Mouse (Mus musculus) T-cell, adult 2 months (primary cell): ENCODE data around the gene Mpc1.
A peak's percentile ranks its signal among the peaks of the same experiment; 100 is the strongest.
"Not testable (repeated sequence)": the region's sequence is repeated elsewhere in the genome, so short reads cannot be mapped to it uniquely, and the experiment has no call there.

Source experiments
- DNase-seq: peaks from one replicate; pipeline ENCODE4 v3.0.0; 2022; ENCODE audit warnings: low spot score

Gene Mpc1

DNA sequence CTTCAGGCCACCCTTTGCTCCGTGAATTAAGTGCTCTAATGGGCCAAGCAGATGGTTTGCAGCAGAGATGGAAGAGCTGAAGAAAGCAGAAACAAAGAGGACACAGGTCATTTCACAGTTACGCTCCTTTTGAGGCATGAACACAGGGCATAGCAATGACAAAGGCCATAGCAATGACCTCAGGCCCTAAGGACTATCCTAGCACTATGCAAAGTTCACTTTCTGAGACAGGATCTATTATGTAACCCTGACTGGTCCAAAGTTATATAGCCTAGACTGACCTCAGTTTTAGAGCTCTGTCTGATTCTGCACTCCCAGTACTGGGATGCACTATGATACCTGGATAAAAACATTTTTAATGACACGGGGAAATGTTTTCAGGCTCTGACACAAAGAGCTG lies 4.3 kb upstream of the Mpc1 start:
- no peak for DNase-seq

DNA sequence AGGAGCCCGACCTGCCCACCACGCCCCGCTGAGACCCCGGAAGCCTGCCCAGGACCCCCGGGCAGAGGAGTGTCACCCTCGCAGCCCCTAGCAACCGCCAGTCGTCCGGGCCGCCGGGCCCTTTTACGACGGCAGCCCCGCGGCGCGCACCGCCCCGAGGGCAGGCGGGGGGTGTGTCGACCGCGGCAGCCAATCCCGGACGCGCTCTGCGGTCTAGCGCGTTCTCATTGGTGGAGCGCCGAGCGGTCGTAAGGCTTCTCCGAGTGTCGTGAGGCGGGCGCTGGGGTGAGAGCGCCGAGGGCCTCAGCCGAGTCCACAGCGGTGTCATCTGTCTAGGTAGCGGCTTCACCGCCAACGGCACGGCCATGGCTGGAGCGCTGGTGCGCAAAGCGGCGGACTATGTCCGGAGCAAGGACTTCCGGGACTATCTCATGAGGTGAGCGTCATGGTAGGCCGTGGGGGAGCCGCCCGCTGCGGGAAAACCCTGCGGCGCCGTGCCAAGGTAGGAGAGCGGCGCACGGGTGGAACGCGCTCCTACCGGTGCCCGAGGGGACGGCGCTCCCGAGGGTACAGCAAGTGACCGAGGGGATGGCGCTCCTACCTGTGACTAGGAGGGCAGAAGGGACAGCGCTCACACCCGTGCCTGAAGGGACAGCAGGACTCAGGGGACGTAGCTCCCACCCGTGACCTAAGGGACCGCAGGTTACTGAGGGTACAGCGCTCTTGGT lies 986 bp downstream of the Mpc1 start:
- peak; percentile 96 for DNase-seq

DNA sequence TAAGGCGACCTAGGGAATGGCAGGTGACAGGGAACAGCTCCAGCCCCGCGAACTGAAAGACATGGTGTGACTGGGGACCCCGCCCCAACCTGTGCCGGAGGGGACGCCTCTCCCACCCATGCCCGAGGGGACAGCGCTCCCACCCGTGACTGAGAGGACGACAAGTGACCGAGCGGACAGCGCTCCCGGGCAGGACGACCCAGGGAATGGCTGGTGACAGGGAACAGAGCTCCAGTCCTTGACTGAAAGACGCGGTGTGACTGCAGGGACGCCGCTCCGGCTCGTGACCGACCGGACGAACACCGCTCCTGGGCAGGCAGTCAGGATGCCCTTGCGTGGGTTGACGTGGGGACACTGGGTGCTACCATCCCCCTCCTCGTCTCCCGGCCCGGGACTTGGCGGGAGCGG lies 1.6 kb downstream of the Mpc1 start:
- DNase-seq: no peak

DNA sequence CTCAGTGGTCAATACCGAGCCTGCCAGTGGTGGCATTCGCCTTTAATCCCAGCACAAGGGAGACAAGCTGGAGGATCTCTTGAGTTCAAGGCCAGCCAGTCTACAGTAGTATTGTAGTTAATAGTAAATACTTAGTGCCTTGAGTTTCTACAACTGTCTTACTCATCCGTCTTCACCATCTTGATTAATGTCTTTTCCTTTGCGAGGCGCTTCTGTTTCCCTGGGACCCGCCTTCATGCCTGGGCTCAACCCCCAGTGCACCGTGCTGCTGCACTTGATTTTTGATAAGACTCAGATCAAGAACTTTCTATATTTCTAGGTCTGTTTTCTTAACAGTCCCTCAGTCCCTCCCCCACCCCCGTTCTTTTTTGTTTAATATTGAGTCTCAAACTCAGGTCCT lies 2.4 kb downstream of the Mpc1 start:
- DNase-seq: no peak

DNA sequence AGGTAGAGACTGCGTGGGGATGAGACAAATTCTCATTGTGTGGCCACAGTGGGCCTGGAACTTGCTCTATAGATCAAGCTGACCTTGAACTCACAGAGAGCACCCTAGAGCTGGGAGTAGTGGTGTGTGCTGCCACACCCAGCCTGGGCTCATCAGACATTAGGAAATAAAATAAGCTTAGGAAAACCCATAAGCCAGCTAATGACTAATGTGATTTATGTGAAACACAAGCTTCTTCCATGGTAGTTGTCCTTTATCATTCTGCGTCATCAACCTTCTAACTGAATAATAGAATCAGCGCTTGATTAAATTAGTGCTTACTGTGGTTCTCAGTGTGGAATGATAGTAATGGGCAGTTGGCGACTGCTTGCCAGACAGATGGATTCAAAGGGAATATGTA lies 4.3 kb downstream of the Mpc1 start:
- DNase-seq: no peak

DNA sequence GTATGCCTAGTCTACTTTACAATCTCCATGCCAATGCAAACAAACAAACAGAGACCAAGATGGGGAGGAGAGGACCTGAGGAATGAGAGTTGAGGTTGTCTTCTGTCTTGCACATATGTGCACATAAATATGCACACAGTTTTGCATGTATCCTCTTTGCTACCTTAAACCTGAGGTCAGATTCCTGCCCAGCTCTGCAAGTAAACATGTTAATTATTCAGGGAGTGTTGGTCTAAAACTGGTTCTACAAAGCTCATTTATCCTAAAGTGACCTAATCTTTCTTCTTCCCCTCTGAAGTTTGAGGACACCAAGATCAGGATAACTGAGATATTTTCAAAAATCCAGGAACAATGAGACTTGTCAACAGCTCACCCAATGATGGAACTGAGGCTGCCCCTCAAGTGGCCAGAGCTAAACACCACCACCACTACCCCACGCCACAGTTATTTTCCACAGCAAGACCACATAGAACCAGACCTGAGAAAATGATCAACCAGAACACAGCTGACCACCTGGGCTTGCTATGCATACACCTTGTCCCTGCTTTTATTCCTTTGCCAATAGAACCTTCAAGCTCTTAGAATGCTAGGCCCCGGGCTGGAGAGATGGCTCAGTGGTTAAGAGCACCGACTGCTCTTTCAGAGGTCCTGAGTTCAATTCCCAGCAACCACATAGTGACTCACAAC lies 7.4 kb downstream of the Mpc1 start:
- no peak for DNase-seq

DNA sequence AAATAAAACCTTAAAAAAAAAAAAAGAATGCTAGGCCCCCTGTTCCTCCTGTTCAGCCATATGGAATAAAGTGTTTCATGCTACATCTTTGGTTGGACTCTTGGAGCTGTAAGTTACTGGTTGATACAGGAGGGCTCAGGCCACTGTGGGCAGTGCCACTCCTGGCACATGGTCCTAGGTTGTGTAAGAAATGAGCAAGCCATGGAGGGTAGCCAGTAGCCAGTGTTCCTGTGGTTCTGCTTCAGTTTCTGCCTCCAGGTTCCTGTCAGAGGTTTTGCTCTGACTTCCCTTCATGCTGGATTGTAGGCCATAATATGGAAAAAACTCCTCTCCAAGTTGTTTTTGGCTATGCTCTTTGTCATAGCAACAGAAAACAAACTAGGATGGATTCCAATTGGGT lies 8.0 kb downstream of the Mpc1 start:
- no peak for DNase-seq

DNA sequence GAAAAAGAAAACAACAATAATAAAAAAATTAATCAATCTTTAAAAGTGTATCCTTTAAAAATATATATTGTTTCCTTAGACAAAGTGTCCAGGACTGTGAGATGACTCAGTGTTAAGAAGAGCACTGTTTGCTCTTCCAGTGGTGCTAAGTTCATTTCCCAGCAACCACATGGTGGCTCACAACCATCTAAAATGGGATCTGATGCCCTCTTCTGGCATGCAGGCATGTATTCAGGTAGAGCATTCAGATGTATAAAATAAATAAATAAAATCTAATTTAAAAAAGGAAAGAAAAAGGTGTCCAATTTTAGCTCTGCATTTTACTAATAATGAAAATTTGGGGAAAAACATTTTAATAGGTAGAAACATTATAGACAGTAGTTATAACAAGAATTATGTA lies 13.1 kb downstream of the Mpc1 start:
- no peak for DNase-seq

DNA sequence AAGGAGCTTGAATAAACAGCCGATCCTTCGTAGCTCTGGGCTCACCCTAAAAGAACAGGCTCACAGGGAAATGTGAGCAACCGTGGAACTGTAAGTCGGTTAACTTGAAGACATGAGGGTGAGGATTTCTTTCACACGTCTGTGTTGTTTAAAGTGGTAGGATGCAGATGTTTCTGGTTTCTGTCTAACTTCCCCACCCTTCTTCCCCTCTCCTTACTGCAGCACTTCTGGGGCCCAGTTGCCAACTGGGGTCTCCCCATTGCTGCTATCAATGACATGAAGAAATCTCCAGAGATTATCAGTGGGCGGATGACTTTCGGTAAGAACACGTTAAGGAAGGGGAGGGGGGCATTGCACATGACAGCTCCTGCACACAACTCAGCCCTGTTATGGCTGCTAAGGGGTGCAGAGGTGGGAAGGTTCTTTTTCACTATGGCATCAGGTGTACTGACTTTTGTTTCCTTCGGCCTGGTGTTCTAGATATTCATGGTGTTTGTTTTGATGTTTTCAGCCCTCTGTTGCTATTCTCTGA lies 13.7 kb downstream of the Mpc1 start:
- DNase-seq: no peak

DNA sequence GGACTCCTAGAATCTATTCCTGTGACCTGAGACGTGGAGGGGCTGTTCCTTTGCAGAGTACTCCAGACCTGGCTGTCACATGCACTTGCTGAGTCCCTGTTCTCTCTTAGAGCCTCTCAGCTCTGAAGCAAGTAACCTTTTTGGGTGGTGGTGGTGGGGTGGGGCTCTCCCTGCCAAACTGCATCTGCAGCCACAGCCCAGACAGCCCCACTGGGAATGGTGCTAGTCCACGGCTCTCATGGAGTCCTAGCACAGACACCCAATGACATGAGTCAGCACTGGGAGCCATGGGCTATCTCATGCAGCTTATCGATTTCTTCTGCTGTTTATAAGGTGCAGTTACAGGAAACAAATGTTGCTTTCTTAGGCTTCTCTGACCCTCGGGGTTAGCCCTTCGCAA lies 15.0 kb downstream of the Mpc1 start:
- DNase-seq: no peak

DNA sequence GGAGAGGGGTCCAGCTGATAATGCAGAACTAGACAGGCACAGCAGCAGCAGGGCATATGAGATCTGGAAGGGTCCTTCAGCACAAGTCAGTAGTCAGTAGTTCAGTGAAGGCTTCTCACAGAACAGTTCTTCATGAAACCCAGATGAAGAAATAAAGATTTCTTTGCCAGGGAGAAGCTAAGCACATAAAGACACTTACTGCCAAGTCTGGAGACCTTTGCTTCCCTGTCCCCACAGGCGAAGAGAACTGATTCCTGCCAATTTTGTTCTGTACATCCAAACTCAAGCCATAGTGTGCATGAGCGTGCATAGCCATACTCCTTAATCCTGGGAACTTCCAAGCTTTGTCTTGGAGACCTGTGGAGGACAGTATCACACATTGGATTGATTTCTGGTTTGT lies 15.6 kb downstream of the Mpc1 start:
- no peak for DNase-seq

DNA sequence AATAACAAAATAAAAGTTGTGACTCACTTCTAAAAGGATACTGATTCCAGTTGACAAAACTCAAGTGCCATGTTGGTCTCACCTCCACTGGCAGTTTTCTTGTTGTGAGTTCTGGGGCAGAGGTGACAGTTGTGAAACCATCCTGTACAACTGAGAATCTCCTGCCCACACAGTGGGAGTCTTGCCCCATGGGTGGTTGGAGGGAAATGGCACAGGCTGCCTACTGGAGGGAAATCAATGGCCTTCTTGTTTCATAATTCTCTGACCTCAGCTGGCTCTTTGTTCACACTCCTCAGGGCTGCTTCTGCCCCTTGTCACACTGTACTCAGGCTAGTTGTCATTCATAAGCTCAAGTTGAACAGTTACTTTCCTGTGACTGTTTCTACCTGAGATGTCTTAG lies 16.8 kb downstream of the Mpc1 start:
- no peak for DNase-seq

DNA sequence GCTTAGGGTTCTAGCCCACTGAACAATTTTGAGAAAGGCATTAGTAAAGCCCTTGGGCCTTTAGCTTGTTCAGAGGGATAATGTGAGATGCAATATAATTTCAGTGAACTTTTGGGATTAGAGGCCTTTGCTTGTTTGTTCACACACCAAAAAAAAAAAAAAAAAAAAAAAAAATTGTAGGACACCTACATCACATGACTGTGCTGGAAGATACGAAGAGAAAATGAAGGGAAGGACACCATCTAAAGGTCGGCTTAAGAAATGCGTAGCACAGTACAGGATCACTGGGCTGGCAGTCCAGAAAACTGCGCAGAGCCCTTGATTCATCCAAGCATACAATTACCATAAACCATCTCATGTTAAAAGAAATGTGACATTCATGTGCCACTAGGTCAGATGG lies 18.8 kb downstream of the Mpc1 start:
- DNase-seq: no peak

DNA sequence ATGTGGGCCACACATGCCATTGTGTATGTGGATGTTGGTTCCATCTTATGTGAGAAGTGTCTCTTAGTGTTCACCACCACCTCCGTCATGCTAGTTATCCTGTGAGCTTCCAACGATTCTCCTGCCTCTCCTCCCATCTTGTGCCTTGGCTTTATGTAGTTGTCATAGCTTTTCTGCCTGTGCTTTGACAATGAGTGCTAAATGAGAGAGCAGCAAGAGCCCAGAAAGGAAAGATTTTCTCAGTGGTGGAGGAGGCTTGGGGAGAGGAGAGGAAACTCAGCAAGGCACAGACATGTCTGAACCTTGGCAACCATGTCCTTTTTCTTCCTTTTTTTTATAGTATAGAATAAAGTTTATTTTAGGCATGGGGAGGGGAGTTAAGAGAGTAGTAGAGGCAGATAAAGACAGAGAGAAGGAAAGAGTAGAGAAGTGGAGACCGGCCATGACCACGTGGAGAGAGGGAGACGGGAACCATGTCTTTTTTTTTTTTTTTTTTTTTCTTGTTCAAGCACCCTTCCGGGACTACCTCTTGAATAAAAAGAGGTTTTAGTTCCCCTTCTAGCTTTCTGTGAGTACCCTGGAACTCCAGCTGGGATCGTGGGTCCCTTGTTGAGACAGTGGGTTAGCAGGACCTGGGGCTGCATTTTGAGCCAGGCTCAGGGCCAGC lies 20.2 kb downstream of the Mpc1 start:
- no peak for DNase-seq

DNA sequence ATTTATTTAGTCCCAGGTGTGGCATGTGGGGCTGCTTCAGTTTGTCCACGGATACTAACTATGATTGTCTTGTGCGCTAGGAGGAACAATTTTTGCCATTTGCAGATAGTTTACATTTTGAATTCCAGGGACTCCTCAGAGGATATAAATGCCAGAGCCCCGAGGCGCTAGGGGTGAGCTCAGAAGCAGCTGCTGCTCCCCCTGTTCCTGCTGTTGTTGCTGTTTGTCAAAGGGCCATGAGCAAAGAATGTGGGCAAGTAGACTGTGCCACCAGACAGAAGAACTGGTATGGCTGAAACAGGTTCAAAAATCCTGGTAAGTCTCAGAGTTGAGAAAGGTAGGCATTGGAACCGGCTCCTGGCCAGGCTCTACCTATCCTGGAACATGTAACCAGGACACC lies 21.0 kb downstream of the Mpc1 start:
- DNase-seq: no peak

DNA sequence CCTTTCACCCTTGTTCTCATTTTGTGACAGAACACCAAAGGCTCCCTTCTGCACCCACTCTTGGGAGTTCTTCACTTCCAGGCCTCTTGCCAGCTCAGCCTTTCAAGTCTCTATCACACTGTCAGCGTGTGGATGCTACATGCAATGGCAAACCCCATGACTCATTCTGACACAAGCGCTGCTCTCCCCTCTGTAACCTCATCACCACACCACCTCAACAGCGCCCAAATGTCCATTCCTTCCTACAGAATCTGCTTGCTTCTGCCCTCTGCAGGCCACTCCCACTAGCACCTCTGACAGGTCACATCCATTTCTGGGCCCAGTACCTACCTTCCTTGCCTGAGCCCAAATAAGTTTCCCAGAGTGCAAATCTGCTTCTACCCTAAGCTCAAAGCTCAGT lies 23.1 kb downstream of the Mpc1 start:
- DNase-seq: peak; percentile 37

DNA sequence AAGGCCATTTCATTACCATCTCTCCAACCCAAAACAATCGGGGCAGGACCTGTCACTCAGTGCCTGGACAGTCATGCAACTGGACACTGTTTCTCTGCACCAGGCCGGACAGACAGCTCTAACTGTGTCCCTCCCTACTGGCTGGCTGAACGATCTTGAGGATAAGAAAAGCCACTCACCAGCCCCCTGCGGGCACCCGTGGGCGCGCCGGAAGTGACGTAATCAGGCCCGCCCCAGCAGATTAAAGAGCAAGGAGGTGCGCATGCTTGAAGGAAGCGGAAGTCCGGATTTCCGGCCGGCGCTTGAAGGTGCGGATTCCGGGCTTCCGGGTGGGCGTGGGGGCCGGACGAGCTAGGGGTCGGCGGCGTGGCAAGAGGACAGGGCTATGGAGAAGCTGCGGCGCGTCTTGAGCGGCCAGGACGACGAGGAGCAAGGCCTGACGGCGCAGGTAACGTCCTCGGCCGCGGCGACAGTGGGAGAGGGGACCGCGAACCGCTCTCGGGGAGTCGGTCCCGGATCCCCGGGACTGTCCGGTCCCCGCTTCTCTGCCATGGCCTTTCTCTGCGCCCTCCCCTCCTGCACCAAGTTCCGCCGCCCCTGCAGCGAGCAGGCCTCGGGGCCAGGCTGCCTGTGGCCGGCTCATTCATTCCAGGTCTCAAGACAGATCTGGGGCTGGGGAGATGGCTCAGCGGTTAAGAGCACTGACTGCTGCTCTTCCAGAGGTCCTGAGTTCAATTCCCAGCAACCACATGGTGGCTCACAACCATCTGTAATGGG lies 28.3 kb downstream of the Mpc1 start, which contains the start of gene Sft2d1:
Gene Sft2d1, plus strand, starts transcription at position 265 of the 777 bp plus-strand sequence.
- DNase-seq: peak; percentile 95

DNA sequence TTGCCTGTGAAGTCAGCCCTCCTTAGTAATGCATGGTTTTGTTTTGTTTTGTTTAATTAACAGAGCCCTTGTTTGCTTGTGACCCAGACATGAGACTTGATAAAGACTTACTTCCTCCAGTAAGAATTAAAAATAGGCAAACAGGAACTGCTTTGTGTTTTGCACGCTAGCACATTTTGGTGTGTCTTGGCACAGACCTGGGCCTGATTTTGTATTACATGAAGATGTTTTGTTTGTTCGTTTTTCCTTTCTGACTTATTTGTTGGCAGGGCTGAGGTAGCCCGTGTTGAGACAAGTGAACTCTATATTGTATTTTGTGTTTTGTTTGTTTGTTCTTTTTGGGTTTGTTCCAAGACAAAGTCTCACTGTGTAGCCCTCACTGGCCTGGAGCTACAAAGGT lies 29.0 kb downstream of the Mpc1 start:
- DNase-seq: no peak

DNA sequence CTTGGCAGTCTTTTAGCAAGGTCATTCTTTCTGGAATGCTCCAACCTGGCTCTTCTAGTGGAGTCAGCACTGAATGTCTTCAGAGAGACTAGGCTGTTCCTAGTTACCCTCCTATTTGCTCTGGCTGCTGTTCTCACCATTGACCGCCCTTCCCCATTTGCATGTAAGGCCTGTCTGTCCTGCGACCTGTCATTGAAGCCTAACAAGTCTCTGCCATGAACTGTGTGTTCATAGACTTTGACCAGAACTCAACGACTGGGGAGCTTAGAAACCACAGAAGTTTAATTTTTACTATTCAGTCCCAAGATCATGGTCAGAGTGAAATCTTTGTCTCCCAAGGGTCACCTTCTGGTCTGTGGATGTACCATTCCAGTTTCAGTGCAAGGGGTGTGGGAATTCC lies 31.3 kb downstream of the Mpc1 start:
- DNase-seq: no peak

DNA sequence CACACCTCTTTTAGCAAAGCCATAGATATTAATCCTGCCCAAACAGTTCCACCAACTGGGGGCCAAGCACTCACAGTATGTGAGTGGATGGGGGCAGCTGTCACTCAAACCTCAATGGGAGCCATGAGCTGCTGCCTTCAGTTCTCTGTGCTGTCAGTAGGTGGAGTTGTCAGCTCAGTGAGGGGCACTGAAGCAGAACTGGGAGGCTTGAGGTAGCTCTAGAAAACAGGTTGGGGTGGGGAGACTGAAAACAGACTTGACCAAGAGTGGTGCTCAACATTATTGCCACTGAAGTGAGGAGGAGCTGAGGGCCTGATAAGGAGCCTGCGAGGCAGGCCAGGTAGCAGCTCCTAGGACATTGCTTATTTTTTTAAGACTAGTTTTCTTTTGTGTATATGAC lies 33.5 kb downstream of the Mpc1 start:
- DNase-seq: peak; percentile 14

DNA sequence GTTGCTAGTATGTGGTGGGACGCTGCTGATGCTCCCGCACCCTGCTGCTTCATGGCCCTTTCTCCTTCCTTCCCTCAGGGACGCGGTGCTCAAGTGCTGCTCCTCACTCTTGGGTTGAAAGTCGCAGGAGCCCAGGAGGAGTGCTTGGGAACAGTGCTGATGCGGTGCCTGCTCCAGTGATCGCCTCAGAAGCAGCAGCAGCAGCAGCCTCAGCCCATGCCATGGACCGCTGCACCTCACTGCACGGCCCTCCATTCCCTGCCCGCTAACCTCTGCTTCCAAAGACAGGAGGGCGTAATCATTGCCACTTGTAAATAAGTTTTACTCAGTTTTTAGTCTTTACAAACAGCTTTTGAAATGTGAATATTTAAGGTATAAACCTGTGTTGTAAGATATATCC lies 44.2 kb downstream of the Mpc1 start:
- not testable (repeated sequence) for DNase-seq

DNA sequence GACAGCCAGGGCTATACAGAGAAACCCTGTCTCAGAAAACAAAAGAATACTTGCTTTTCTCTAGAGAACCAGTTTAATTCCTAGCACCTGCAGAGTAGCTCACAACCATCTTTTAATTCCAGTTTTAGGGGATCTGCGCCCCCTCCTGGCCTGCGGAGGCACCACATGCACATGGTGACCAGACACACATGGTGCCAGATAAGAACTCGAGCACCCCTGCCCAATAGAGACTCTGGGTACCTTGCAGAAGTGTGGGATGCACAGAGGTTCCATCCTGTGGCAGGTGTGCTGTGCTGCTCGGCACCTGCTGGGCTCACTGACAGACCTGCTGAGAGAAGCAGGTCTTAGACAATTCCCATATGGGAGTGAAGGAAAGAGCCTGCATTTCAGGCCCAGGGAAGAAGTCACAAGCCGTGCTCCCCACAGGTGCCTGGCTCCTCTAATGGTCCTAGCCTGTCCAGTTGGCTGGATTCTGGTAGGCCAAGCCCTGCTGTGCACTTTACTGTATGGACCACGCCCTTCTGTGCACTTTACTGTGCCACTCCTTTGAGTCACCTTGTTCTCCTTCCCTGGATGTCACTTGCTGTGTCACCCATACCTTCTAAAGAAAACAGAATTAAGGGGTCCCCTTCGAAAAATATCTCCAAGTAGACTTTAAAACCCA lies 45.9 kb downstream of the Mpc1 start:
- DNase-seq: peak; percentile 16
